Mouse (Mus musculus) right cerebral cortex, postnatal 36 days (tissue): ENCODE results near the gene Tardbp.

Experiments
- DNase-seq, 2 experiments: peaks; one replicate each; pipeline ENCODE4 v3.0.0; 2022; ENCODE audit warnings: low spot score in 2 of 2, mixed read lengths in 1 of 2

Gene Tardbp

GRCm38 (mm10) chr4:148639455-148639854 is 12.6 kb upstream of the Tardbp start:
- no peak for DNase-seq

GRCm38 (mm10) chr4:148638302-148638701 is 11.5 kb upstream of the Tardbp start:
- no peak for DNase-seq

- no peak for DNase-seq
Measured at GRCm38 (mm10) chr4:148635309-148635708, 8.5 kb upstream of the Tardbp start.

GRCm38 (mm10) chr4:148633395-148634061 is 6.7 kb upstream of the Tardbp start:
- no peak for DNase-seq

GRCm38 (mm10) chr4:148632013-148632692 is 5.3 kb upstream of the Tardbp start:
- DNase-seq, result no peak

- no peak for DNase-seq
Measured at GRCm38 (mm10) chr4:148627246-148627645, 427 bp upstream of the Tardbp start.

- no peak for DNase-seq
Measured at GRCm38 (mm10) chr4:148625756-148626622, 830 bp downstream of the Tardbp start.

- no peak for DNase-seq
Measured at GRCm38 (mm10) chr4:148625010-148625409, 1.8 kb downstream of the Tardbp start.

GRCm38 (mm10) chr4:148623609-148624008 is 3.2 kb downstream of the Tardbp start:
- DNase-seq, result no peak

- DNase-seq, result no peak
Measured at GRCm38 (mm10) chr4:148622485-148622884, 4.3 kb downstream of the Tardbp start.

GRCm38 (mm10) chr4:148620718-148621117 is 6.1 kb downstream of the Tardbp start:
- DNase-seq, result no peak

- no peak for DNase-seq
Measured at GRCm38 (mm10) chr4:148619805-148620204, 7.0 kb downstream of the Tardbp start.

- no peak for DNase-seq
Measured at GRCm38 (mm10) chr4:148613738-148614137, 13.1 kb downstream of the Tardbp start.

- DNase-seq, result no peak
Measured at GRCm38 (mm10) chr4:148612557-148612956, 14.3 kb downstream of the Tardbp start.

- no peak for DNase-seq
Measured at GRCm38 (mm10) chr4:148610631-148611364, 16.0 kb downstream of the Tardbp start.

- DNase-seq, result no peak
Measured at GRCm38 (mm10) chr4:148609805-148610204, 17.0 kb downstream of the Tardbp start.

GRCm38 (mm10) chr4:148607758-148608157 is 19.1 kb downstream of the Tardbp start:
- peak in 1 of 2 experiments; percentile 49 for DNase-seq

GRCm38 (mm10) chr4:148604541-148605165 is 22.2 kb downstream of the Tardbp start:
- no peak for DNase-seq

- peak; percentile 73 to 78 for DNase-seq
Measured at GRCm38 (mm10) chr4:148604141-148604540, 22.7 kb downstream of the Tardbp start.

- DNase-seq, result no peak
Measured at GRCm38 (mm10) chr4:148603376-148604139, 23.3 kb downstream of the Tardbp start.
